Mouse (Mus musculus): ENCODE measurements around the gene Syde1. TPM values are rescaled to one million over a fixed set of nuclear protein-coding genes. Genes with fewer than 3 reads are reported as not detected.

Syde1 gene
- polyA plus RNA-seq, 1 experiment from 2014 or later = 19.7 TPM

GRCm38 (mm10) chr10:78573226-78573625, 18.5 kb downstream of the Syde1 start:
- Histone ChIP-seq H3K9me3 (replicated peaks) (no peaks in the 10 kb centered on the region), H3K4me3 (no peak overlapping the region), H3K36me3 (peaks cover 15% of the 10 kb centered on the region), H3K4me1 (peaks cover 40% of the 10 kb centered on the region), H3K27ac (peak overlapping the region; percentile 93), H3K27me3 (ENCODE audit: low read depth, poor library complexity, severe bottlenecking) (no peaks in the 10 kb centered on the region)
- WGBS = 80% methylated on average over 3 of the region's 3 CpGs
- no peak for DNase-seq (ENCODE audit: low spot score)

- H3K9me3 ChIP-seq (replicated peaks) = no peaks in the 10 kb centered on the region
- no peak overlapping the region for H3K4me3 ChIP-seq
- H3K4me1 ChIP-seq = peaks cover 39% of the 10 kb centered on the region
- no peaks in the 10 kb centered on the region for H3K36me3 ChIP-seq
- H3K27me3 ChIP-seq (ENCODE audit: low read depth, poor library complexity, severe bottlenecking) = no peaks in the 10 kb centered on the region
- peak overlapping the region; percentile 66; the same call in 1 of the 2 replicates for H3K27ac ChIP-seq
- 57% methylated on average over 2 of the region's 2 CpGs for WGBS
- no peak for DNase-seq (ENCODE audit: low spot score)
Measured at GRCm38 (mm10) chr10:78570897-78571296, 20.9 kb downstream of the Syde1 start.

GRCm38 (mm10) chr10:78570416-78570815, 21.3 kb downstream of the Syde1 start:
- H3K4me1 ChIP-seq = peaks cover 34% of the 10 kb centered on the region
- no peaks in the 10 kb centered on the region for H3K36me3 ChIP-seq
- no peak for DNase-seq (ENCODE audit: low spot score)
- H3K9me3 ChIP-seq (replicated peaks) = no peaks in the 10 kb centered on the region
- 79% methylated on average over 6 of the region's 6 CpGs for WGBS
- no peaks in the 10 kb centered on the region for H3K27me3 ChIP-seq (ENCODE audit: low read depth, poor library complexity, severe bottlenecking)
- H3K4me3 ChIP-seq = no peak overlapping the region
- H3K27ac ChIP-seq = peak overlapping the region; percentile 66; the same call in 1 of the 2 replicates

GRCm38 (mm10) chr10:78569686-78570085, 22.1 kb downstream of the Syde1 start:
- Histone ChIP-seq H3K9me3 (replicated peaks) (no peaks in the 10 kb centered on the region), H3K36me3 (no peaks in the 10 kb centered on the region), H3K4me1 (peaks cover 29% of the 10 kb centered on the region), H3K4me3 (no peak overlapping the region), H3K27me3 (ENCODE audit: low read depth, poor library complexity, severe bottlenecking) (no peaks in the 10 kb centered on the region), H3K27ac (no peak overlapping the region)
- no peak for DNase-seq (ENCODE audit: low spot score)
- WGBS = 68% methylated on average over 3 of the region's 3 CpGs

GRCm38 (mm10) chr10:78569191-78569590, 22.6 kb downstream of the Syde1 start:
- Histone ChIP-seq H3K9me3 (replicated peaks) (no peaks in the 10 kb centered on the region), H3K27me3 (ENCODE audit: low read depth, poor library complexity, severe bottlenecking) (no peaks in the 10 kb centered on the region), H3K4me1 (peaks cover 29% of the 10 kb centered on the region), H3K4me3 (no peak overlapping the region), H3K27ac (no peak overlapping the region), H3K36me3 (no peaks in the 10 kb centered on the region)
- 91% methylated on average over 3 of the region's 3 CpGs for WGBS
- no peak for DNase-seq (ENCODE audit: low spot score)

GRCm38 (mm10) chr10:78565070-78565469, 26.7 kb downstream of the Syde1 start:
- WGBS = 85% methylated on average over 1 of the region's 1 CpGs
- Histone ChIP-seq H3K4me1 (no peaks in the 10 kb centered on the region), H3K27ac (no peak overlapping the region), H3K9me3 (replicated peaks) (no peaks in the 10 kb centered on the region), H3K4me3 (no peak overlapping the region), H3K27me3 (ENCODE audit: low read depth, poor library complexity, severe bottlenecking) (no peaks in the 10 kb centered on the region), H3K36me3 (no peaks in the 10 kb centered on the region)
- DNase-seq (ENCODE audit: low spot score) = no peak

GRCm38 (mm10) chr10:78540943-78541342, 50.8 kb downstream of the Syde1 start:
- Histone ChIP-seq H3K36me3 (no peaks in the 10 kb centered on the region), H3K9me3 (replicated peaks) (no peaks in the 10 kb centered on the region), H3K4me1 (no peaks in the 10 kb centered on the region), H3K4me3 (no peak overlapping the region), H3K27ac (no peak overlapping the region), H3K27me3 (ENCODE audit: low read depth, poor library complexity, severe bottlenecking) (no peaks in the 10 kb centered on the region)
- no peak for DNase-seq (ENCODE audit: low spot score)
- WGBS = 69% methylated on average over 2 of the region's 2 CpGs

Other genes with a start within 250 kb of the Syde1 start
- 38.7 and 38.8 TPM in 2 replicates for gene Agpat3, start 239.5 kb downstream of the Syde1 start, polyA plus RNA-seq (2016; fragmentation: Nextera tagmentation; extraction: Ambion mirVana)
- 355 and 359 TPM in 2 replicates for gene Rrp1, start 178.9 kb downstream of the Syde1 start, polyA plus RNA-seq (2016; fragmentation: Nextera tagmentation; extraction: Ambion mirVana)
- 148 and 152 TPM in 2 replicates for gene Cstb, start 166.3 kb downstream of the Syde1 start, polyA plus RNA-seq (2016; fragmentation: Nextera tagmentation; extraction: Ambion mirVana)
- 11.7 and 11.8 TPM in 2 replicates for gene Pdxk, start 127.0 kb downstream of the Syde1 start, polyA plus RNA-seq (2016; fragmentation: Nextera tagmentation; extraction: Ambion mirVana)
- gene Olfr1358, start 74.5 kb downstream of the Syde1 start, polyA plus RNA-seq (2016; fragmentation: Nextera tagmentation; extraction: Ambion mirVana) = not detected in 2 replicates
- 27.2 and 38.8 TPM in 2 replicates for gene Ilvbl, start 17.6 kb downstream of the Syde1 start, polyA plus RNA-seq (2016; fragmentation: Nextera tagmentation; extraction: Ambion mirVana)
- not detected in 2 replicates for gene Olfr1357, start 26.1 kb upstream of the Syde1 start, polyA plus RNA-seq (2016; fragmentation: Nextera tagmentation; extraction: Ambion mirVana)
- 0.06 TPM in 1 of 2 replicates, not detected in the other for gene Casp14, start 126.3 kb upstream of the Syde1 start, polyA plus RNA-seq (2016; fragmentation: Nextera tagmentation; extraction: Ambion mirVana)
- 0.14 and 0.20 TPM in 2 replicates for gene Ccdc105, start 161.1 kb upstream of the Syde1 start, polyA plus RNA-seq (2016; fragmentation: Nextera tagmentation; extraction: Ambion mirVana)
- gene Slc1a6, start 188.5 kb upstream of the Syde1 start, polyA plus RNA-seq (2016; fragmentation: Nextera tagmentation; extraction: Ambion mirVana) = 0.49 and 1.1 TPM in 2 replicates